Mouse (Mus musculus) adrenal gland, postnatal 10 days (tissue): Measurements from ENCODE around the gene Decr2. TPM values are rescaled to one million over a fixed set of nuclear protein-coding genes. Genes with fewer than 3 reads are reported as not detected.
A peak's percentile ranks its signal among the peaks of the same experiment; 100 is the strongest.

Experiments used
- DNase-seq: peaks from one replicate; pipeline ENCODE4 v3.0.0; 2021; ENCODE audit warnings: mixed read lengths
- total RNA-seq, 2 experiments: library from RNA; stranded (reverse); gene quantifications; 2 replicates each; pipeline ENCODE4 v1.2.3; 2021

Gene Decr2
- total RNA-seq, 2 experiments from 2014 or later = 50.4 to 63.7 TPM

- no peak for DNase-seq
These were observed 32.2 kb downstream of the Decr2 start for GRCm38 (mm10) chr17:26057787-26058567.

- DNase-seq = no peak
These were observed 32.9 kb downstream of the Decr2 start for GRCm38 (mm10) chr17:26057278-26057677.

GRCm38 (mm10) chr17:26055164-26055563 is 35.0 kb downstream of the Decr2 start:
- no peak for DNase-seq

- no peak for DNase-seq
These were observed 35.8 kb downstream of the Decr2 start for GRCm38 (mm10) chr17:26054133-26054845.

GRCm38 (mm10) chr17:26052706-26053105 is 37.4 kb downstream of the Decr2 start:
- no peak for DNase-seq

GRCm38 (mm10) chr17:26052074-26052473 is 38.1 kb downstream of the Decr2 start:
- no peak for DNase-seq

- no peak for DNase-seq
These were observed 42.0 kb downstream of the Decr2 start for GRCm38 (mm10) chr17:26048118-26048517.

GRCm38 (mm10) chr17:26046253-26046997 is 43.7 kb downstream of the Decr2 start:
- DNase-seq = no peak

- DNase-seq = no peak
These were observed 44.9 kb downstream of the Decr2 start for GRCm38 (mm10) chr17:26045285-26045684.

- DNase-seq = peak; percentile 84
These were observed 46.9 kb downstream of the Decr2 start for GRCm38 (mm10) chr17:26043249-26043636.

- no peak for DNase-seq
These were observed 47.4 kb downstream of the Decr2 start for GRCm38 (mm10) chr17:26042599-26043248.

- peak; percentile 65 for DNase-seq
These were observed 48.9 kb downstream of the Decr2 start for GRCm38 (mm10) chr17:26041111-26041802.

GRCm38 (mm10) chr17:26040711-26041110 is 49.4 kb downstream of the Decr2 start:
- peak; percentile 24 for DNase-seq

GRCm38 (mm10) chr17:26032037-26032436 is 58.1 kb downstream of the Decr2 start:
- no peak for DNase-seq

- DNase-seq = no peak
These were observed 58.6 kb downstream of the Decr2 start for GRCm38 (mm10) chr17:26031583-26031982.

Other genes starting within 250 kb of the Decr2 start
- gene Gm20683, start 248.6 kb downstream of the Decr2 start, total RNA-seq = 10 to 100 TPM in 1 of 2 experiments, 1 to 10 TPM in 1; 7.0 to 12.3 TPM
- gene Rhot2, start 245.5 kb downstream of the Decr2 start, total RNA-seq = 10 to 100 TPM; 71.6 to 98.5 TPM
- 10 to 100 TPM; 17.5 to 24.1 TPM for gene Wdr90, start 228.8 kb downstream of the Decr2 start, total RNA-seq
- 100 to 1,000 TPM; 319 to 366 TPM for gene Mcrip2, start 221.6 kb downstream of the Decr2 start, total RNA-seq
- gene Mettl26, start 215.3 kb downstream of the Decr2 start, total RNA-seq = 10 to 100 TPM; 66.8 to 69.2 TPM
- gene Wfikkn1, start 209.5 kb downstream of the Decr2 start, total RNA-seq = 1 to 10 TPM in 1 of 2 experiments, under 1 TPM in 1; 0.78 to 2.7 TPM
- 10 to 100 TPM; 16.9 to 25.6 TPM for gene Rab40c, start 170.6 kb downstream of the Decr2 start, total RNA-seq
- 100 to 1,000 TPM; 101 to 118 TPM for gene Pigq, start 145.4 kb downstream of the Decr2 start, total RNA-seq
- gene Nhlrc4, start 145.4 kb downstream of the Decr2 start, total RNA-seq = 1 to 10 TPM in 1 of 2 experiments, under 1 TPM in 1; 0.30 to 1.4 TPM
- not detected for gene A930017K11Rik, start 137.8 kb downstream of the Decr2 start, total RNA-seq
- gene Capn15, start 104.5 kb downstream of the Decr2 start, total RNA-seq = 10 to 100 TPM; 15.8 to 16.2 TPM
- 10 to 100 TPM; 15.3 to 23.8 TPM for gene Rab11fip3, start 20.8 kb downstream of the Decr2 start, total RNA-seq
- 1 to 10 TPM; 4.5 to 6.5 TPM for gene Nme4, start 5.3 kb upstream of the Decr2 start, total RNA-seq
- gene Tmem8, start 23.0 kb upstream of the Decr2 start, total RNA-seq = 1 to 10 TPM; 4.2 to 4.9 TPM
- gene Mrpl28, start 33.2 kb upstream of the Decr2 start, total RNA-seq = 100 to 1,000 TPM; 100 to 101 TPM
- gene Axin1, start 48.4 kb upstream of the Decr2 start, total RNA-seq = 10 to 100 TPM; 35.0 to 38.9 TPM
- gene Pdia2, start 108.8 kb upstream of the Decr2 start, total RNA-seq = 1 to 10 TPM; 1.4 to 2.2 TPM
- 10 to 100 TPM in 1 of 2 experiments, 1 to 10 TPM in 1; 8.7 to 21.2 TPM for gene Rgs11, start 112.6 kb upstream of the Decr2 start, total RNA-seq
- 10 to 100 TPM in 1 of 2 experiments, 1 to 10 TPM in 1; 8.6 to 15.8 TPM for gene Arhgdig, start 117.4 kb upstream of the Decr2 start, total RNA-seq
- gene Fam234a, start 153.9 kb upstream of the Decr2 start, total RNA-seq = 100 to 1,000 TPM in 1 of 2 experiments, 10 to 100 TPM in 1; 91.9 to 103 TPM
- gene Luc7l, start 162.6 kb upstream of the Decr2 start, total RNA-seq = 10 to 100 TPM; 44.7 to 62.8 TPM